Mouse (Mus musculus) mouse trophoblast stem cell (cell line): ENCODE measurements around the gene Cldn11.

ENCODE experiments used
- in situ Hi-C, 2 experiments: fragments of 300-500 bp; cut with MseI, MboI; formaldehyde crosslinking; loops; 2 replicates in 1 of 2; 3 replicates in 1 of 2; pipeline ENCODE4 v1.15.1; 2025

The Cldn11 gene

GRCm38 (mm10) chr3:31149706-31150105 is at the start of gene Cldn11:
Gene Cldn11 (plus strand): TSS chr3:31149920.
- in situ Hi-C loops = loop anchor here (5.0 kb wide), 1 partner anchor 453 kb away; no protein-coding TSS in a partner anchor

GRCm38 (mm10) chr3:31100026-31100425 is 49.7 kb upstream of the Cldn11 start:
- in situ Hi-C loops = no loop called here

GRCm38 (mm10) chr3:31100802-31101201 is 48.9 kb upstream of the Cldn11 start:
- in situ Hi-C loops = no loop called here

- in situ Hi-C loops = no loop called here
Measured at GRCm38 (mm10) chr3:31104936-31105335, 44.8 kb upstream of the Cldn11 start.

- in situ Hi-C loops = no loop called here
Measured at GRCm38 (mm10) chr3:31106597-31106996, 43.1 kb upstream of the Cldn11 start.

- in situ Hi-C loops = no loop called here
Measured at GRCm38 (mm10) chr3:31107674-31108073, 42.0 kb upstream of the Cldn11 start.

GRCm38 (mm10) chr3:31109108-31109507 is 40.6 kb upstream of the Cldn11 start:
- in situ Hi-C loops = no loop called here

- in situ Hi-C loops = no loop called here
Measured at GRCm38 (mm10) chr3:31123098-31123497, 26.6 kb upstream of the Cldn11 start.

GRCm38 (mm10) chr3:31126303-31126702 is 23.4 kb upstream of the Cldn11 start:
- in situ Hi-C loops = no loop called here

- in situ Hi-C loops = no loop called here
Measured at GRCm38 (mm10) chr3:31126848-31127247, 22.9 kb upstream of the Cldn11 start.

GRCm38 (mm10) chr3:31129766-31130165 is 20.0 kb upstream of the Cldn11 start:
- in situ Hi-C loops = no loop called here

GRCm38 (mm10) chr3:31133664-31134063 is 16.1 kb upstream of the Cldn11 start:
- in situ Hi-C loops = no loop called here

- in situ Hi-C loops = no loop called here
Measured at GRCm38 (mm10) chr3:31134246-31134645, 15.5 kb upstream of the Cldn11 start.

GRCm38 (mm10) chr3:31134696-31135095 is 15.0 kb upstream of the Cldn11 start:
- in situ Hi-C loops = loop anchor here (5.0 kb wide), 1 partner anchor 77 kb away; no protein-coding TSS in a partner anchor

GRCm38 (mm10) chr3:31136591-31136990 is 13.1 kb upstream of the Cldn11 start:
- in situ Hi-C loops = loop anchor here (5.0 kb wide), 1 partner anchor 79 kb away; no protein-coding TSS in a partner anchor

- in situ Hi-C loops = loop anchor here (5.0 kb wide), 1 partner anchor 81 kb away; no protein-coding TSS in a partner anchor
Measured at GRCm38 (mm10) chr3:31138454-31139424, 11.0 kb upstream of the Cldn11 start.

- in situ Hi-C loops = no loop called here
Measured at GRCm38 (mm10) chr3:31141621-31142020, 8.1 kb upstream of the Cldn11 start.

GRCm38 (mm10) chr3:31145222-31145621 is 4.5 kb upstream of the Cldn11 start:
- in situ Hi-C loops = loop anchor here (5.0 kb wide), 1 partner anchor 457 kb away; no protein-coding TSS in a partner anchor

GRCm38 (mm10) chr3:31145641-31146290 is 4.0 kb upstream of the Cldn11 start:
- in situ Hi-C loops = loop anchor here (5.0 kb wide), 1 partner anchor 457 kb away; no protein-coding TSS in a partner anchor

- in situ Hi-C loops = loop anchor here (5.0 kb wide), 1 partner anchor 454 kb away; no protein-coding TSS in a partner anchor
Measured at GRCm38 (mm10) chr3:31148595-31148994, 1.1 kb upstream of the Cldn11 start.

GRCm38 (mm10) chr3:31152108-31152507 is 2.4 kb downstream of the Cldn11 start:
- in situ Hi-C loops = no loop called here

- in situ Hi-C loops = no loop called here
Measured at GRCm38 (mm10) chr3:31156126-31156525, 6.4 kb downstream of the Cldn11 start.
